Mouse (Mus musculus): ENCODE measurements at regions not wholly inside any gene's neighbourhood (a gene's known extent, or its start where the extent isn't known, plus 50 kb on each side); places are given as distances from the start of the nearest gene placed in this dataset.

- Histone ChIP-seq H3K36me3 (ENCODE audit: control insufficient read depth in 1 of 2, insufficient read depth in 2 of 2, low read length in 2 of 2) (peaks cover 0 to 3% of the 10 kb centered on the region in 2 experiments; a peak in 1 of 4 replicates), H3K9me3 (replicated peaks; ENCODE audit: insufficient read depth, low read length) (no peaks in the 10 kb centered on the region), H3K27me3 (ENCODE audit: control insufficient read depth in 1 of 2, insufficient read depth in 2 of 2, low read length in 2 of 2) (no peaks in the 10 kb centered on the region; a peak in 1 of 4 replicates), H3K79me2 (ENCODE audit: control insufficient read depth, insufficient read depth, low read length, poor library complexity) (no peaks in the 10 kb centered on the region), H3K4me3 (ENCODE audit: control insufficient read depth in 1 of 2, insufficient read depth in 1 of 2, low read depth in 2 of 2, low read length in 2 of 2) (peak overlapping the region in 1 of 2 experiments; percentile 4; a peak in 1 of 4 replicates), H3K9ac (ENCODE audit: control insufficient read depth, low read depth, low read length, poor library complexity, severe bottlenecking) (no peak overlapping the region), H3K27ac (ENCODE audit: control insufficient read depth, low read depth, low read length) (no peak overlapping the region), H3K4me1 (ENCODE audit: control insufficient read depth in 1 of 2, insufficient read depth in 2 of 2, low read length in 2 of 2) (peaks cover 0 to 8% of the 10 kb centered on the region in 2 experiments; a peak in 2 of 4 replicates)
- peak; percentile 64 for DNase-seq (ENCODE audit: low read depth, low spot score)
- no peak for TF ChIP-seq E2F4 (IDR thresholded peaks at IDR 0.05; ENCODE audit: borderline replicate concordance, low read depth, low read length)
- TF ChIP-seq ETS1 (IDR thresholded peaks at IDR 0.05; ENCODE audit: low read depth, low read length): no peak
- no peak for TF ChIP-seq MAZ (IDR thresholded peaks at IDR 0.05; ENCODE audit: low read depth, low read length)
- no peak for TF ChIP-seq NELFE (IDR thresholded peaks at IDR 0.05; ENCODE audit: low read depth, low read length)
- no peak for TF ChIP-seq MYB (IDR thresholded peaks at IDR 0.05; ENCODE audit: low read depth, low read length)
- no peak for TF ChIP-seq GABPA (IDR thresholded peaks at IDR 0.05; ENCODE audit: low read depth, low read length)
- no peak for TF ChIP-seq CHD2 (IDR thresholded peaks at IDR 0.05; ENCODE audit: low read length)
- TF ChIP-seq MEF2A (IDR thresholded peaks at IDR 0.05; ENCODE audit: extremely low read depth, insufficient replicate concordance, low read depth, low read length, poor library complexity, severe bottlenecking): no peak
- no peak for TF ChIP-seq TCF12 (IDR thresholded peaks at IDR 0.05; ENCODE audit: low read depth, low read length)
- TF ChIP-seq MAX (IDR thresholded peaks at IDR 0.05; ENCODE audit: low read length): 0 out of 2 replicates have a peak, but pooled peaks have one; percentile 18
- no peak for TF ChIP-seq UBTF (IDR thresholded peaks at IDR 0.05; ENCODE audit: borderline replicate concordance, insufficient read depth, low read depth, low read length)
- no peak for TF ChIP-seq TAL1 (IDR thresholded peaks at IDR 0.05; ENCODE audit: low read length)
- no peak for TF ChIP-seq SIN3A (IDR thresholded peaks at IDR 0.05; ENCODE audit: low read length)
- TF ChIP-seq RAD21 (IDR thresholded peaks at IDR 0.05; ENCODE audit: low read depth, low read length): peak; percentile 54
- TF ChIP-seq MAFK (IDR thresholded peaks at IDR 0.05; ENCODE audit: borderline replicate concordance, low read depth, low read length): no peak
- no peak for TF ChIP-seq GATA1 (IDR thresholded peaks at IDR 0.05; ENCODE audit: low read depth, low read length)
- TF ChIP-seq ZKSCAN1 (IDR thresholded peaks at IDR 0.05; ENCODE audit: low read depth, low read length): no peak
- TF ChIP-seq ZMIZ1 (IDR thresholded peaks at IDR 0.05; ENCODE audit: low read depth, low read length): no peak
- TF ChIP-seq NRF1 (IDR thresholded peaks at IDR 0.05; ENCODE audit: insufficient read depth, low read depth, low read length, poor library complexity, severe bottlenecking): no peak
- TF ChIP-seq MXI1 (IDR thresholded peaks at IDR 0.05; ENCODE audit: low read depth, low read length): no peak
- TF ChIP-seq USF1 (IDR thresholded peaks at IDR 0.05; ENCODE audit: low read depth, low read length): no peak
- no peak for TF ChIP-seq ELF1 (IDR thresholded peaks at IDR 0.05; ENCODE audit: low read depth, low read length)
- no peak for TF ChIP-seq POLR2AphosphoS5 (IDR thresholded peaks at IDR 0.05; ENCODE audit: borderline replicate concordance, low read depth, low read length)
- TF ChIP-seq BHLHE40 (IDR thresholded peaks at IDR 0.05; ENCODE audit: borderline replicate concordance, low read depth, low read length): no peak
- no peak for TF ChIP-seq JUND (IDR thresholded peaks at IDR 0.05; ENCODE audit: low read depth, low read length)
- no peak for TF ChIP-seq USF2 (IDR thresholded peaks at IDR 0.05; ENCODE audit: borderline replicate concordance in 1 of 2, insufficient read depth in 1 of 2, low read depth in 1 of 2, low read length in 2 of 2)
- TF ChIP-seq KAT2A (conservative IDR thresholded peaks at IDR 0.05; ENCODE audit: low read depth, low read length): no peak
- no peak for TF ChIP-seq MYC (IDR thresholded peaks at IDR 0.05; ENCODE audit: low read depth, low read length)
- no peak for TF ChIP-seq CHD1 (IDR thresholded peaks at IDR 0.05; ENCODE audit: low read depth, low read length)
- no peak for TF ChIP-seq RCOR1 (IDR thresholded peaks at IDR 0.05; ENCODE audit: low read depth, low read length)
- TF ChIP-seq ZC3H11A (IDR thresholded peaks at IDR 0.05; ENCODE audit: low read depth, low read length): peak; percentile 41
- TF ChIP-seq EP300 (IDR thresholded peaks at IDR 0.05; ENCODE audit: low read depth in 1 of 2, low read length in 2 of 2): no peak
- TF ChIP-seq POLR2A (IDR thresholded peaks at IDR 0.05; ENCODE audit: control insufficient read depth in 1 of 2, insufficient read depth in 1 of 2, low read depth in 1 of 2, low read length in 2 of 2, poor library complexity in 1 of 2): no peak
- peak; percentile 53 for TF ChIP-seq SMC3 (IDR thresholded peaks at IDR 0.05; ENCODE audit: low read depth, low read length)
- peak; percentile 15 to 58 (median 42); a peak in 4 of 6 replicates for TF ChIP-seq CTCF (IDR thresholded peaks at IDR 0.05 in 2 of 3, conservative IDR thresholded peaks at IDR 0.05 in 1 of 3; ENCODE audit: control insufficient read depth in 1 of 3, insufficient read depth in 1 of 3, low read depth in 2 of 3, low read length in 3 of 3, poor library complexity in 1 of 3, severe bottlenecking in 1 of 3)
- TF ChIP-seq TBP (IDR thresholded peaks at IDR 0.05; ENCODE audit: low read depth, low read length): no peak
- no peak for TF ChIP-seq POLR2AphosphoS2 (IDR thresholded peaks at IDR 0.05; ENCODE audit: low read length)
Observed at GRCm38 (mm10) chr2:75563253-75563913, 95.7 kb upstream of the Hnrnpa3 start.

Measured in MEL (cell line).